Mouse (Mus musculus) limb, embryonic 14.5 days (tissue): ENCODE measurements around the gene Cebpb. TPM values are rescaled to one million over a fixed set of nuclear protein-coding genes. Genes with fewer than 3 reads are reported as not detected.

Experiments used
- ATAC-seq: fragments of 200-750 bp; cut with Nextera tagmentation; 2 replicates; pipeline ENCODE4 v1.8.0; 2017; ENCODE audit warnings: low read depth, moderate number of reproducible peaks, moderate TSS enrichment; ENCODE audit not compliant: low FRiP score
- DNase-seq: peaks from one replicate; pipeline ENCODE4 v3.0.0-alpha.2; 2015; ENCODE audit warnings: low spot score
- H3K27ac ChIP-seq: fragments of 300-500 bp; sonication (generic); replicated peaks from 2 replicates; pipeline ENCODE4 v1.5.1; 2014; ENCODE audit warnings: low read depth, mild to moderate bottlenecking, low read length, moderate library complexity, mixed read lengths
- H3K27me3 ChIP-seq: fragments of 300-500 bp; sonication (generic); 2 replicates; pipeline ENCODE4 v1.6.1; 2014; ENCODE audit warnings: low read length, mixed read lengths; ENCODE audit not compliant: control insufficient read depth, insufficient read depth
- H3K36me3 ChIP-seq: fragments of 300-500 bp; sonication (generic); 2 replicates; pipeline ENCODE4 v1.6.1; 2014; ENCODE audit warnings: mild to moderate bottlenecking, low read length, moderate library complexity, mixed read lengths; ENCODE audit not compliant: control insufficient read depth, insufficient read depth
- H3K4me1 ChIP-seq: fragments of 300-500 bp; sonication (generic); 2 replicates; pipeline ENCODE4 v1.6.1; 2014; ENCODE audit warnings: antibody characterized with exemption, low read length, mixed read lengths; ENCODE audit not compliant: control insufficient read depth, insufficient read depth
- H3K4me2 ChIP-seq: fragments of 300-500 bp; sonication (generic); replicated peaks from 2 replicates; pipeline ENCODE4 v1.6.1; 2014; ENCODE audit warnings: low read depth, mild to moderate bottlenecking, low read length, moderate library complexity; ENCODE audit not compliant: severe bottlenecking
- H3K4me3 ChIP-seq: fragments of 300-500 bp; sonication (generic); replicated peaks from 2 replicates; pipeline ENCODE4 v1.5.1; 2014; ENCODE audit warnings: low read length
- H3K9ac ChIP-seq: fragments of 300-500 bp; sonication (generic); 2 replicates; pipeline ENCODE4 v1.6.1; 2014; ENCODE audit warnings: mild to moderate bottlenecking, low read depth, low read length, moderate library complexity; ENCODE audit not compliant: severe bottlenecking
- H3K9me3 ChIP-seq: fragments of 300-500 bp; sonication (generic); 2 replicates; pipeline ENCODE4 v1.6.1; 2016; ENCODE audit warnings: low read length; ENCODE audit not compliant: control insufficient read depth
- POLR2A ChIP-seq: fragments of 200-500 bp; IDR thresholded peaks from 2 replicates; pipeline ENCODE4 v1.8.0; 2012; ENCODE audit warnings: inconsistent platforms, mild to moderate bottlenecking, moderate library complexity, borderline replicate concordance; ENCODE audit not compliant: insufficient read depth, insufficient read length; ENCODE audit errors: extremely low read depth
- WGBS: fragments of 180-500 bp; shearing (Covaris S2); extraction: QIAGEN DNeasy Blood & Tissue Kit; methylation state at CpG from one replicate; pipeline ENCODE4 v1.1.7; 2014; 5-methylcytosine and 5-hydroxymethylcytosine counted together
- polyA plus RNA-seq, 2 experiments: library from polyadenylated mRNA; depleted of rRNA in 1 of 2; stranded (reverse) in 1 of 2; unstranded in 1 of 2; fragments of >200 nt; fragmentation: Nextera tagmentation in 1 of 2; extraction: Ambion mirVana in 1 of 2; gene quantifications; 2 replicates each; pipeline versions ENCODE4 v1.2.1 to v1.2.3; 2012 to 2014

The Cebpb gene
- polyA plus RNA-seq, 2 experiments: 27.4 to 29.7 TPM

- DNase-seq: no peak
- Histone ChIP-seq H3K27me3 (peaks cover 23% of the 10 kb centered on the region), H3K9me3 (no peaks in the 10 kb centered on the region), H3K36me3 (no peaks in the 10 kb centered on the region), H3K27ac (no peak overlapping the region), H3K9ac (no peak overlapping the region), H3K4me1 (peaks cover 7% of the 10 kb centered on the region; the same call in 1 of the 2 replicates), H3K4me3 (peak overlapping the region; percentile 72), H3K4me2 (peak overlapping the region; percentile 94)
- WGBS: 57% methylated on average over 15 of the region's 15 CpGs
- no peak for TF ChIP-seq POLR2A
- no peak for ATAC-seq
Measured at GRCm38 (mm10) chr2:167690219-167690961, 1.7 kb downstream of the Cebpb start.

- no peak for TF ChIP-seq POLR2A
- no peaks in the 10 kb centered on the region for H3K36me3 ChIP-seq
- H3K9ac ChIP-seq: no peak overlapping the region
- H3K27ac ChIP-seq: no peak overlapping the region
- DNase-seq (no peak), ATAC-seq (no peak)
- peak overlapping the region; percentile 33; the same call in 1 of the 2 replicates for H3K4me2 ChIP-seq
- peaks cover 23% of the 10 kb centered on the region for H3K27me3 ChIP-seq
- no peak overlapping the region for H3K4me3 ChIP-seq
- H3K9me3 ChIP-seq: no peaks in the 10 kb centered on the region
- H3K4me1 ChIP-seq: peaks cover 7% of the 10 kb centered on the region; the same call in 1 of the 2 replicates
- 78% methylated on average over 12 of the region's 12 CpGs for WGBS
Measured at GRCm38 (mm10) chr2:167690962-167691311, 2.2 kb downstream of the Cebpb start.

GRCm38 (mm10) chr2:167691410-167691809 is 2.7 kb downstream of the Cebpb start:
- peaks cover 23% of the 10 kb centered on the region for H3K27me3 ChIP-seq
- no peaks in the 10 kb centered on the region for H3K9me3 ChIP-seq
- no peak overlapping the region for H3K4me3 ChIP-seq
- H3K4me1 ChIP-seq: peaks cover 7% of the 10 kb centered on the region; the same call in 1 of the 2 replicates
- WGBS: 91% methylated on average over 6 of the region's 6 CpGs
- H3K36me3 ChIP-seq: no peaks in the 10 kb centered on the region
- H3K4me2 ChIP-seq: no peak overlapping the region
- no peak for DNase-seq
- ATAC-seq: no peak
- no peak overlapping the region for H3K27ac ChIP-seq
- no peak for TF ChIP-seq POLR2A
- no peak overlapping the region for H3K9ac ChIP-seq

GRCm38 (mm10) chr2:167691871-167692661 is 3.4 kb downstream of the Cebpb start:
- WGBS: 85% methylated on average over 14 of the region's 14 CpGs
- H3K9me3 ChIP-seq: no peaks in the 10 kb centered on the region
- ATAC-seq (no peak), DNase-seq (no peak)
- H3K4me1 ChIP-seq: peaks cover 7% of the 10 kb centered on the region; the same call in 1 of the 2 replicates
- no peak overlapping the region for H3K27ac ChIP-seq
- peaks cover 23% of the 10 kb centered on the region for H3K27me3 ChIP-seq
- no peaks in the 10 kb centered on the region for H3K36me3 ChIP-seq
- H3K9ac ChIP-seq: no peak overlapping the region
- no peak overlapping the region for H3K4me3 ChIP-seq
- TF ChIP-seq POLR2A: no peak
- H3K4me2 ChIP-seq: no peak overlapping the region

GRCm38 (mm10) chr2:167692831-167693230 is 4.1 kb downstream of the Cebpb start:
- ATAC-seq (no peak), DNase-seq (no peak)
- Histone ChIP-seq H3K9ac (no peak overlapping the region), H3K27ac (no peak overlapping the region), H3K27me3 (peaks cover 23% of the 10 kb centered on the region), H3K4me1 (peaks cover 7% of the 10 kb centered on the region; the same call in 1 of the 2 replicates), H3K4me3 (no peak overlapping the region), H3K36me3 (no peaks in the 10 kb centered on the region), H3K4me2 (no peak overlapping the region), H3K9me3 (no peaks in the 10 kb centered on the region)
- 82% methylated on average over 3 of the region's 3 CpGs for WGBS
- no peak for TF ChIP-seq POLR2A
